Mouse (Mus musculus) kidney, adult 2 months (tissue): Measurements from ENCODE around the gene S1pr1.

ENCODE experiments used
- CTCF ChIP-seq: fragments of 200-500 bp; conservative IDR thresholded peaks from 2 replicates; pipeline ENCODE4 v1.5.1; 2011; ENCODE audit warnings: low read depth, mild to moderate bottlenecking, control low read depth, low read length, moderate library complexity, mixed read lengths; ENCODE audit not compliant: insufficient read depth, insufficient read length
- POLR2A ChIP-seq: fragments of 200-500 bp; IDR thresholded peaks from one replicate; pipeline ENCODE4 v1.6.1; 2011; ENCODE audit warnings: low read depth, low read length, control low read depth

GRCm38 (mm10) chr3:115750369-115750768, 35.5 kb upstream of the S1pr1 start:
- TF ChIP-seq CTCF (no peak), POLR2A (no peak)
